Mouse (Mus musculus) T-cell, adult 2 months (primary cell): Measurements from ENCODE around the gene Vti1a.

Experiments used
- DNase-seq: peaks from one replicate; pipeline ENCODE4 v3.0.0; 2022; ENCODE audit warnings: low spot score

The Vti1a gene

DNA sequence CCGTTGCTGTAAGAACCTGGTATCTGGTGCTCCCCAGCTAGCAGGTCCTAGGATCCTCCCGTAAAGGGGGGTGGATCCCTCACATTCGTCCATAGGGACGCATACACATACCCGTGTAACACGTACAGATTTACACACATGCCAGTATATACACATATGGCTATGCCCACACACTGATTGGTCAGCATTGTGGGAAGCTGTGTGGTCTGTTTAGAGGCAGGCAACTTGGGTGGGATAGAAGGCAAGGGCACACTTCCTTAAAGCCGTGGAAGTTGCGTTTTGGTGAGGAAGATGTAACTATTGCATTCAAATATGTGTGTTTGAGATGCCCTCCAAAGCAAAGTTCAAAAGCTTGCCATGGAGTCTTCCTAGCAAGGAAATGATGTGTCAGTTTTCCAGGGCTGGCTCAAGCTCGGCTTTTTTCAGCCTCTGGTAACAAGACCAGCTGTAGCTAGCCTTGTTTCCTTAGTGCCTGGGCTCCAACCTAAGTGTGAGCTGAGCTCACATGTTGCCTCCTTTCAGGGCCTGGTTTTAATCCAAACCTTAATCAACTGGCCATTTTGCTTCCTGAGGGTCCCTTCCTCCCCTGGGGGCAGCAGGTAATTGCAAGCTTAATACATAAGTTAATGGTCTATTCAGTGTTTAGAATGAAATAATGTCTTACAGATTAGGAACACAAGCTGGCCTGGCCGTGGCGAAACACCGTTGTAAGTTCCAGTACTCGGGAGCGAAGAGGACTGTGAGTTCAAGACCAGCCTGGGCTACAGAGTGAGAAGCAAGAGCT is 271.7 kb downstream of the Vti1a start:
- DNase-seq: no peak

DNA sequence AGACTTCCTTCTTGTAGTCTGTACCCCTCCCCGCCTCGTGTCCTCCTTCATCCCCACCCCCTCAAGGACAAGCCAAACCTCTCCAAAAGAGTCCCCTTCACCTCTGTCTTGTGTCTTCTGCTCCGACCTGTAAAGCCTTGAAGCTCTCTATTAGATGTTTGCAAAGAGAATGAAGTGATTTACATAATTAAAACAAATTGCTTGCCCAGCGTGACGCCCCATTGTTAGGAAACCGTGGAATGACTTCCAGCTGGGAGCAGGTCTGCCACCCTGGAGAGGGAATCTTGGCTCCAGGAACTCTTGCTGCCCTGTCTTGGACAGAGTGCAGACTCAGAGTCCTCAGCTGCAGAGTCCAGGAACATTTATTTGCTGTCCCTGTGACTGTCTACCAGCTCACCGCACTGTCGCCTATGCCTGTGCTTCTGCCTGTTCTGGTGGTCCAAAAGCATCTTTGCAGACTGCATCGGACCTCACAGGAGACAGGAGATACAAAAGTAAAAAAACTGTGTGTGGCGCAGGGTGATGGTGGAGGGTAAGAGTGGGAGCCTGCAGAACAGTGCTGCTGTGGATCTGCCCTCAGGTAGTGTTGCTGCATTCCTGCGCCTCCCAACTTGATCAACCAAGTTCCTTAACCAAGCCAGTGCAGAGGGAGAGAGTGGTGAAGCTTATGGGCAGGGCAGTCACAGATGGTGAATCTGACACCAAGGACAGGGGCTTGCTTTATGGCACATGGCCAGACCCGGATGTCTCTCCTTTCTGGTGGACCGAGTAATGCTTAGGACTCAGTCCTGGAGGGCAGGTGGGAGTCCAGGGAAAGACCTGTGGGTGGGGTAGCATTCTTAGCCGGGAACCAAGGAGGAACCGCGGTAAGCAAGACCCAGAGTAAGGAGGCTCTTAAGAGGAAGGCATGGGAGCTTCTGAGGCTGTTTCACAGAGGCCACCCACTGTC is 273.1 kb downstream of the Vti1a start:
- DNase-seq: no peak

DNA sequence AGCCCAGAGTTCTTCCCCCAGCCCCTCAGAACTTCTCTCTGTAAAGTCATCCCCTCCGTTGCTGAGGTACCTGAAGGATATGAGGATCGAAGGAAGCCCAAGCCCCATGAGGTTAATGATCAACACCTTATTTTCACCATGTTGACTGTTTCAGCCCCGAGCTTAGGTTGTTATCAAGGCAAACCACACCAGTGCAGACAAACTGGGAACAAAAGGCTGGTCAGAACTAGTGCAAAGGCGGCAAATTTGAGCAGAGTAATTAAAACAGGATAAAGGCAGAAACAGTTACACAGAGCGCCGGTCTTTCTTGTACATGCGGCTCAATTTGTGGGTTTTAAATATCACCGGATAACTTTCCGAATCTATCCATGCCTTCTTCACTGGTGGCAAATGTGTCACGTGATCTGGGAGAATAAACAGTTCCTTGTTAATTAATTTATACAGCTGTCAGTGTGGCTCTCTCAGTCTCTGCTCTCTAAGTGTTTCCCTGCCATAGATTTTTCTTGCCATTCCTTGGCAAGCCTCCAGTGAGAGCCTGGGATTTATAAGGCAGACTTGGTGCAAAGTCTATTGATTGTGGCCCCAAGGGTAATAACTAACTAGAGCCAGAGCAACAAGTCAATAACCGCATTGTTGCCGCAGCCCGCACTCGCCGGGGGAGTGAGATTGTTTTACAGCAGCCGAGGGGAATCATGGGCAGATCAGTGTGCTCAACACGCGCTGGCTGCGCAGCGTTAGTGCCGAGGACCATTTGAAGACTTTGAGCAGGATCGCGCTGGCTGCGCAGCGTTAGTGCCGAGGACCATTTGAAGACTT is 277.0 kb downstream of the Vti1a start:
- no peak for DNase-seq

DNA sequence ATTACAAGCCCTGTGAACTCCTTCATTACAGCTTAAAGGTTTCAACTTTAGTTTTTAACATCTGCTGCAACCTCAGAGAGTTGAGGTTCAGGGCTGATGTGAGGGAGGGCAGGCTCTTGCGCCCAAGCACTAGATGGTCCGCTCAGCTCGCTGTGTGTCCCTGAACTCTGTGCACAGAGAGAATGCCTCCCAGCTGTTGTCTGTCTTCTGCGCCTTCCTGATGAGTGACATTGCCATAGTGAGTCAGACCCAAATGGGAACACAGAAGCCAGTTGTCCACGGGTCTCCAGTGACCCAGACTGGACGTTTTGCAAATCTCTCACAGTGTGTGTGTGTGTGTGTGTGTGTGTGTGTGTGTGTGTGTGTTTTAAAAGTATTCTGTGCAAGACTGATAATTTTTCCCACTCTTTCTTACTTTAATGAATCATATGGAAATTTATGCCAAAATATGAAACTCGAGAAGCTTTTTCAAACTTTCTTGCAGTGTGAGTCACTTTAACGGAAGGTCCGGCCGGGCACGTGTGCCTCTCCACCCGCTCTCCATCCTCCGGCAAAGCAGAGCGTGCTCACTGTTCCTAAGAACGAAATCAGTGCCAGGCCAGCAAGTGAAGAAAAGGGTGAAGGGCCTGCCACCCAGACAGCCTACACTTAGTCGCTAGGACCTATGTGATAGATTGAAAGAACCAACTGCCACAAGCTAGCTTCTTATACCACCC is 277.8 kb downstream of the Vti1a start:
- no peak for DNase-seq

DNA sequence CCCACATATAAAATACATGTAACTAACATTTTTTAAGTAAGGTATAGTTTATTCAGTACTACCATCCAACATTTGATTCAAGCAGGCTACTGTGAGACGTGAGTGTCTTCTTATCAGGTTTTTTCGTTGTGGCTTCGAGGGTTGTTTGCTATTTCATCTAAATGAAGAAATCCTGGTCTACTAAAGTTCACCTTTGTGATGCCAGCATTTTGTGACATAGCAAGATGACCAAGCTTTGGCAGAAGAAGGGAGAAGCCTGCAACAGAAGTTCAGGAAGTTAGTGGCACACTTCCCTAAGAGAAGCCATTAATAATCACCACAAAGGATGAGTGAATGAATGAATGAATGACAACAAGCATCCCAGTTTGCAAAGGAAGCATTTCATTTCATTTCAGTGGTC is 278.4 kb downstream of the Vti1a start:
- no peak for DNase-seq

DNA sequence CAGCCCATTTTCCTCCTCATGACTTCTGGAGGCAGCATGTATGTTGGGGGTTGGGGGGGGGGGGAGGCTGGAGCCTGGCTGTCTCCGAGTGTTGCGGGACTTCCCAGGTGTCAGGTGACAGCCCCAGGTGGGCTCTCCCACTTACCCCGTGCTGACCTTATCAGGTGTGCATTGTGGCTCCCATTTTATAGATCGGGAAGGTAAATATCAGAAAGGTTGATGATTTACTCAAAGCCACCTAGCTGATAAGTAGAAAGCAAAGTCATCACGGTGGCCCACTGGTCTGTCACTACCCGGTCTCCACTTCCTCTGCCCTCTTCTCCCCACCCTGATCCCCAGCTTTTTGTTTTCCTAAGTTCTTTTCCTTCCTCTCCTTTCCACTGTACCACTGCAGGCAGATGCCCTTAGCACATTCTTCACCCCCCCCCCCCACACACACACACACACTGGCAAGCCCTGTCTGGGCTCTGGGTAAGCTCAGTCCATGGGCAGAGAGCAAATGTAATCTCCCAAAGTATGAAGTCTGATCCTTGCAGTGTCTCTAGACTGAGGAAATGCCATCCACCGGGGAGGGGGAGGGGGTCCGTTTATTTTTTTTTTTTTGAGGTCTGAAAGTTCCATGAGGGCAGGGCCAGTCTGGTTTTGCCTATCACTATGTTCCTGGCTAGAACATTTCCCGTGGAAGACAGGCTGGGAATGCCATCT is 280.0 kb downstream of the Vti1a start:
- no peak for DNase-seq

DNA sequence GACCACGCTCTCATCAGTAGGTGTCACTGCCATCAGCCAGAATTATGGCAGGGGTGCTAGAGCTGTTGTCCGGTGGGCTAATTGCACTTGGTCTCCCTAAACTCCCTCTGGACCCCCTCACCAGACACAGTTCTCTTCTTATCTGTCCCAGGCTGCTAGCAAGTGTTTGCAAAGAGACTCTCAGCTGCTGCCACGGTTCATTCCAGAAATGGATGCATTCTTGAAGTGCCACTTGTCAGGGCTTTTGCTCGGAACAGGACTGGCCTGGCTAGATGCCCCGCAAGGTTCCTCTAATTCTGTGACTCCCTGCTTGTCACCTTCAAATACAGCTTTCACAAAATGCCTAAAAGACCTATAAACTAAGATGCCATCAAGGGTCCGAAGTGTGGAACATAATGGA is 280.7 kb downstream of the Vti1a start:
- DNase-seq: no peak

DNA sequence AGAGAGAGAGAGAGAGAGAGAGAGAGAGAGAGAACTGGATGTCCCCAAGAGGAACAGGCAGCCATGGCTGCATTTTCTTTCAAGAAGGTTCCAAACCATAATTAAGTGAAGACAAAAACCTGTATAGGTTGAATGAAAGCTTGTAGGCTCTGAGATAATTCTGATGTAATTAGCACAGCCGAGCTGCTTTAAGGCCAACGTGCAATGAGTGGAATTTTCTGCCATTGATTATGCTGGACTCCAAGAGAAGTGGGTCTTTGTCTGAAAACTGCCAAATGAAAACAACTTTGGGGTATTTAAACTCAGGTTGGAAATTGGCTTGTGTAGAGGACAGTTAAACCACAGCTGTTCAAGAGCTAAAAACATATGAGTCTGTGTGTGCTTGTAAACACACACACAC is 281.2 kb downstream of the Vti1a start:
- DNase-seq: no peak

DNA sequence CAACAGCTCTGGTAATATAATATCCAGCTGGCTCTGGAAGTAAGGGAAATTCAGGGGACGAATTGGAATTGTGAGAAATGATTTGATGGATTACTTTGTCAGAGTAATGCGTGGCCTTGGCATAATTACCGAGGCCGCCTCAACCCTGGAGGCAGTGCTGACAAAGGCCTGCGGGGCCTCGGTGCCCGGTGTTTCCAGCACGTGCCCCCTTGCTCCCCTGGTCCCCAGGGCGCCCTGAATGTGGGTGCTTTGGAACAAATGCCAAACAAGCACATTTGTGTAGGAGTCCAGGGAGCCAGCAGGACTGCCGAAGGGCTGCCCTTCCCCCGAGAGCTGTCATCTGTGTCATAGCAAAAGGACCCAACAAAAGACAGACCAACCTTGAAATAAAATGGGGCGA is 281.9 kb downstream of the Vti1a start:
- no peak for DNase-seq

DNA sequence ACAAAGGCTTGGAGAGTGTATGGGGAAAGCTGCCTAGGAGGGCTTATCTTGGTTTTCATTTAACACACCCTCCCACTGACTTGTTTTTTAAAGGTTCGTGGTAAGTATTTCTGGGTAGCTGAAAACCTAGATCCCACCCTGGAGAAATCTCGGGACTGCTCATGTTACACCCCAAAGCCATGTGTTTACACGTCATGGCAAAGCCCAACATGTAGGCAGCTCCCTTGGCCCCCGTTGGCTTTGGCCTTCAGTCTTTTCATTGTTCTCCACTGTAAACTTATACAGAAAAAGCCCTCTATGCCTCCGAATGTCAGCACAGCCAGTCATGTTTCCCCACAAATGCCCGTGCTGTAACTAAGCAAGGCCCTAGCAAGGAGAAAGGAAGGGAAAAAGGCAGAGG is 283.0 kb downstream of the Vti1a start:
- DNase-seq: no peak

DNA sequence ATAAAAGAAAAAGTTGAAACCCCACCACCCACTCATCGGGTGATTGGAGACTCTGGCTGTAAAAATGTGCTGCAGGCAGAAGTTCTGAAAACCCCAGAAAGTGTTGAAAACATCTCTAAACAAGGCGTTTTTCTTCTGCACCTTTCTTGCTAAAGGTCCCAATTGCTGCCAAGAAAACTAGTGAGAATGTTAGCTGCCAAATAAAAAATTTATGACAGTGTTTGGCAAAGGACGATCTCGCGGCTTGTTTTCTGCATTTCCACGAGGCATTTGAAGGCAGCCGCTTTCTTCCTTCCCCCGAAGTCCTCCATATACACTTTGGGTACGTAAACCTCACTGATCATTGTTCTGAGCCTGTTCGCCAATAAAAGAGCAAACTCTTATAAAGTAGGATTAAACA is 291.6 kb downstream of the Vti1a start:
- no peak for DNase-seq

DNA sequence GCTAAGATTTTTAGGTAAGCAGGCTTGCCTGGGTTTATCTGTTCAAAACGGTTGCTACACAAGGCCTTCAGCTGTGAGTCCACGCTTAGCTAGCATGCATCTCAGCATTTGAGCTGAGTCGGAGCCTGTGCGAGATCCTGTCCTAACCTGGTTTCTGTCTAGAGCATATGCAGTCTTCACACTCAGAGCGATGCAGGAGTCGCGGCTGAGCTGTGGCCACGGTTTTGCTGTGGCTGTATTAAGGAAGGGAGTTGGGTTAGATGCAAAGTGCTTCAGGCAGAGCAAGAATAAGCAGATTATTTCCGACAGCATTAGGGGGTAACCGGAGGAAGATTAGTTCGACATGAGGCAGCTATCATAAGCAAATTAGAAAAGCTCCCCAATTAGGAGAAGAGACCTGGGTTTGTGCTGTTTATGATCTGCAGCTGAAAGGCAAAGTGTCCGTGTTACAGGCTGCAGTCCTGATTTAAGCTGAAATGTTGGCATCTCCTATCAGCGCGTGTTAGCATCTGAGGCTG is 292.8 kb downstream of the Vti1a start:
- no peak for DNase-seq

DNA sequence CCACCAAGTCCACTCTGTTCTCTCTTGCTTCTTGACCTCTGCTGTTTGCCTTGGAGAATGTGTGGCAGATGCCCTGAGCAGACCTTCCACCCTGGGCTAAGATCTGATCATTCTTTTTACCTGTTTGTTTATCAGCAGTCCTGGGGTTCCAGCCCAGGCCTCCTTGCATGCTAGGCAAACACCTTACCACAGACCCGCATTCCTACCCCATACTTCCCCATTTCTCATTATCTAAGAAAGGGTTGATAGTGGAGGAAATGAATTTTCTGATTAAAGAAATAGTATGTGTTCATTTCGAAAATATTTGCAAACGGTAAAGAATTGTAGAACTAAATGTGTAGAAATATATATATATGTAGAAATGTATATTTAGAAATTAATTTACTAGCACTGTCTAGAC is 293.7 kb downstream of the Vti1a start:
- no peak for DNase-seq

DNA sequence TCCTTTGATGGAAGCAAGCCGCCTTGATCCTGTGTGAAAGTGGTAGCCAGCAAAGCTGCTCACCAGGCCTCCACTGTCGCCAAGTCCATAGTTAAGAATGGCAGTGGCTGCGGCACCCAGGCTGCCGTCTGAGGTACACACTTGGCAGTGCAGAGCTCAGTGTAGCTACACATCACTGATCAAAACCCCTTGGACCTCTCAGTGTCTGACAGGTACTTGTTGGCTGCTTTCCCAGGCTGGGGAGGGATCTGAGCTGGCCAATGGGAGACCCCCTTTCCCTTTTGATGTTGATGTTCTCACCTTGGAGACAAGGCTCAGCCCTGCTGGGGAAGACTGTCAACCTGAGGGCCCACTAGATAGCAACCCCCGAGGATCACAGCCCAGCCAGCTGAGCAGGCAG is 299.6 kb downstream of the Vti1a start:
- no peak for DNase-seq

DNA sequence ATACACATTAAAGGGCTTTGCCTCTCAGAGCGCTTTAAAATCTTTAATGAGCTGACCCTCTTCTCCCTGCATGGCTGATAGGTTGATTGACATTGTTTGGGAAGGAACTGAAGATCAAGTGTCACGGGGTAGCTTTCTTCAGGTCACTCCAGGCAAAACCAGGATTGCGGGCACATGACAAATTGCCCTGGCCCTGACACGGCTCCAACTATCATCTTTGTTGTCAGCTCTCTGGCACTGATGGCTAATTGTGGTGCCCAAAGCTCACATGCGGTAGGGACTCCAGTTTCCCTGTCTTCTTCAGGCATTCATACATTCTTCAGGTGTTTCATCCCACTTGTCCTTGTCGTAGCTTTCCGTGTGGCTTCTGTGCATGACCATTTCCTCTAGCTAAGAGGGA is 300.2 kb downstream of the Vti1a start:
- no peak for DNase-seq

DNA sequence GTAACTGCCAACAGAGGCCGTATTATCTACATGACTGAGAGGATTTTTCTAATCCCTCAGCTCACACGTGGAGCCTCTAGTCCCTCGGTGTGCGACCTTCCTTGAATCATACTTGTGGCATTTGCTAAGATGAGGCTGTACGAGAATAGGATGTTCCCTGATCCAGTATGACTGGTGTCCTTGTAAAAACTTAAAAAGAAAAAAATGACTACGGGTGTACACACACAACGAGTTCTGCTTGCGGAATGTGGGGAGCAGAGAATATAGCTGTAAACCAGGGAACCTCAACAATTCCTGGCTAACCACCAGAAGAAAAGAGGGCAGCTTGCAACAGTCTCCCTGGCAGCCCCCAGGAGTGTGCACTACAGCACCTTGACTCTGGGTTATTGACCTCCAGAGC is 300.8 kb downstream of the Vti1a start:
- no peak for DNase-seq

DNA sequence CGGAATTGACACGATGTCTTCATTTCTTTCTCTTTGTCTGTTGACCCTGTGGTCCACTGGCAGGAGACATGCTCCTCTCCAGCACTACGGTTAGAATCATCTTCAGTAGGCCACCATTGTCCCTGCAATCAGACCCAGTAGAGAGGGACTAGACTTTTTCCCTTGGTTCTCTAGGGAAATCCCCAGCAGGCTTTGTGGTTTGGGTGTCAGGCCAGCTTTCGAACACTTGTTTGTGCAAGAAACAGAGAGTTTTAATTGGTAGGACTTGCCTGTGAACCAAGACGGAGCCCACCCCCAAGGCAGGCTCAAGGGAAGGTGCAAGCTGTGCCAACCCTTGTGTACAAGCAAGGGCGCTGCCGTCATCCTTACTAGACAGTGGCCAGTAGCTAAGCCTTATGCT is 302.5 kb downstream of the Vti1a start:
- DNase-seq: no peak

DNA sequence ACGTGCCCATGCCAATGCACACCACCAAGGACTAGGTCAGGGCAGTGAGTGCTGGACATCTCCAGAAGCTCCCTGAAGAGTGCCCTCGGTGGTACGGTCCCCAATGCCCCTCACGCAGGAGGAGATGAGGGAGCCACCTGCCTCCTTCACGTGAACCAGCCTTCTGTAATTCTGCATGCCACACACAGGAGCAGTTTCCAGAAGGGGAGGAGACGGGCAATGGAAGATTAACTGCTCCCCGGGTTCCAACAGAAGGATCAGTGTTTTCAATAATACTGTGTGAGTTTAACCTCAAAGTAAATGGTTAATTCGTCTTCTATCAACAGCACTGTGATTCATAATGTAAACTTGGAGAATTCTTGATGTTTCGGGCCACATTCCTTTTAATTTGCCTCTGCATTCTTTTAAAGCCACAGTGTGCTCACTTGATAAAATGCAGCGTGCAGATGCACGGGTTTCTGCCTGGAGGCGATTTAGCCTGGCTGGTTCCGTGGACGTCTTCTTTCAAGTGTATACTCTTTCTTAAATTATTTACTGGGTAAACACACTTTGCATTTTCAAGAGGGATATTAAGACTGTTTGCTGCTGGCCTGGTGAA is 304.4 kb downstream of the Vti1a start:
- DNase-seq: no peak

DNA sequence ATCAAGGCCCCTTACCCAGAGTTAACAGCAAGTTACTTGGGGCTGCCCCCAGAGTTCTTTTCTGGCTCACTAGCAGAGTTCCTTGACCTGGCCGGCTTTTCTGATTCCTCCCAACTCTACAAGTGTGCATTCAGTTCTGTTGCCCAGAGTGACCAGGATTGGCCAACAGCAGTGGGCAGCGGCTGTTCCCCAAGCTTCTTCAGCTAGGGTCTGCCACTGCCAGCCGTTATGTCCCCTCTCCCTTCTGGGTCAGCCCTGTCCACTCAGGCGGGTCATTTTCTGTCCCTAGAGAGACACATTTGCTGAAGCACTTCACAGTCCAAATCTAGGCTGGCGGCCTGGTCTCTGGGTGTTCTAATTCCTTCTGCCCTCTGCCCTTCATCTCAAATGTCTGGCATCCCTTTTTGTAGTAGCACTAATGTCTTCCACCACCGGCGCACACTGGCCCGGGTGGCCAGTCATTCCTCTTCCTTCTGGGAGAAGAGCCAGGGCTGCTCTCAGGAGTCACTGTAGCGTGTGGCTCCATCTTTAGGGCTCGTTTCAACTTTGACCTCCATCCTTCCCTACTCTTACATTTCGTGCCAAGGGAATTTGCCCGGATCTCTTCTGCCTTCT is 305.0 kb downstream of the Vti1a start:
- DNase-seq: no peak

DNA sequence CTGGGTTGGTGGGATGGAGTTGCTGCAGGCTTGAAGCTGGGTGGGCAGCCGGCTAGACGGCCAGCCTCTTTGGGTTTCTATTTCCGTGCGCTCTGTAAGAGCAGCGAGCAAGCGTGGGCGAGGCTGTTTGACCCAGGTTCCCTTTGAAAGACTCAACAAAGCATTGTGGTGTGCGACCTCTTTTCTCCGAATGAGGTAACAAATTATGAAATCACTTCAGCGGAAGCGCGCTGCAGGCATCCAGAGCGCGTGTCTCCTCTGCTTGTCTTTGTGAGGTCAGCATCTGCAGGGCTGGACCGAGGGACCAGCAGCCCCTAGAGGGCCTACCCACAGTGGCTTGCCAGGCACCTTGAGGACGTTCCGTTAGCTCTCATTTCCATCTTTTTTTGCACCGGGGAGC is 306.7 kb downstream of the Vti1a start:
- DNase-seq: no peak
